Mouse (Mus musculus) spleen, embryonic (tissue): ENCODE results near the gene Mrgprd.

Source experiments
- CTCF ChIA-PET: fragments of 350-600 bp; sonication (Branson Sonifier 250); formaldehyde crosslinking; loops from one replicate; lab custom pipeline; 2022; lab: Charles Lee

The Mrgprd gene

GRCm38 (mm10) chr7:145314785-145315411, at the start of gene Mrgprd:
Mrgprd (plus strand) TSS chr7:145314835.
- CTCF ChIA-PET: no interaction called here

- CTCF ChIA-PET: no interaction called here
Observed at GRCm38 (mm10) chr7:145266011-145266410, 48.6 kb upstream of the Mrgprd start.

- CTCF ChIA-PET: no interaction called here
Observed at GRCm38 (mm10) chr7:145268890-145269289, 45.7 kb upstream of the Mrgprd start.

GRCm38 (mm10) chr7:145270955-145271354, 43.7 kb upstream of the Mrgprd start:
- CTCF ChIA-PET: no interaction called here

- CTCF ChIA-PET: no interaction called here
Observed at GRCm38 (mm10) chr7:145275488-145275887, 39.1 kb upstream of the Mrgprd start.

- CTCF ChIA-PET: no interaction called here
Observed at GRCm38 (mm10) chr7:145281396-145281795, 33.2 kb upstream of the Mrgprd start.

GRCm38 (mm10) chr7:145283041-145283440, 31.6 kb upstream of the Mrgprd start:
- CTCF ChIA-PET: no interaction called here

- CTCF ChIA-PET: no interaction called here
Observed at GRCm38 (mm10) chr7:145283487-145284187, 31.0 kb upstream of the Mrgprd start, which contains the start of gene Tpcn2. Tpcn2 (minus strand) TSS chr7:145284011.

GRCm38 (mm10) chr7:145284293-145284692, 30.3 kb upstream of the Mrgprd start:
- CTCF ChIA-PET: no interaction called here

- CTCF ChIA-PET: no interaction called here
Observed at GRCm38 (mm10) chr7:145285476-145285875, 29.2 kb upstream of the Mrgprd start.

GRCm38 (mm10) chr7:145287410-145287809, 27.2 kb upstream of the Mrgprd start:
- CTCF ChIA-PET: no interaction called here

- CTCF ChIA-PET: no interaction called here
Observed at GRCm38 (mm10) chr7:145289302-145289701, 25.3 kb upstream of the Mrgprd start.

GRCm38 (mm10) chr7:145291847-145292246, 22.8 kb upstream of the Mrgprd start:
- CTCF ChIA-PET: no interaction called here

- CTCF ChIA-PET: no interaction called here
Observed at GRCm38 (mm10) chr7:145292726-145293125, 21.9 kb upstream of the Mrgprd start.

- CTCF ChIA-PET: no interaction called here
Observed at GRCm38 (mm10) chr7:145293859-145294258, 20.8 kb upstream of the Mrgprd start.

GRCm38 (mm10) chr7:145298666-145299490, 15.8 kb upstream of the Mrgprd start:
- CTCF ChIA-PET: no interaction called here

- CTCF ChIA-PET: no interaction called here
Observed at GRCm38 (mm10) chr7:145299562-145300320, 14.9 kb upstream of the Mrgprd start.

- CTCF ChIA-PET: no interaction called here
Observed at GRCm38 (mm10) chr7:145300321-145301007, 14.2 kb upstream of the Mrgprd start, which contains the start of gene Mrgprf. Mrgprf (plus strand) TSS chr7:145300828.

GRCm38 (mm10) chr7:145301008-145301340, 13.7 kb upstream of the Mrgprd start:
- CTCF ChIA-PET: no interaction called here

- CTCF ChIA-PET: no interaction called here
Observed at GRCm38 (mm10) chr7:145301341-145302005, 13.2 kb upstream of the Mrgprd start.
